Mouse (Mus musculus): ENCODE measurements around the gene Tmem45a.

Tmem45a gene

GRCm38 (mm10) chr16:56795481-56796139, 90.4 kb downstream of the Tmem45a start, which contains the start of gene Adgrg7:
Gene Adgrg7, minus strand, starts transcription at chr16:56795855.
- in situ Hi-C loops (cut with MboI, MseI) = no loop called here

GRCm38 (mm10) chr16:56794383-56795144, 91.4 kb downstream of the Tmem45a start:
- in situ Hi-C loops (cut with MboI, MseI) = no loop called here

- in situ Hi-C loops (cut with MboI, MseI) = no loop called here
Observed at GRCm38 (mm10) chr16:56793778-56794177, 92.2 kb downstream of the Tmem45a start.

- in situ Hi-C loops (cut with MboI, MseI) = loop anchor here (10.0 kb wide), 1 partner anchor 309 kb away; no protein-coding TSS in a partner anchor
Observed at GRCm38 (mm10) chr16:56785943-56786342, 100.0 kb downstream of the Tmem45a start.

- in situ Hi-C loops (cut with MboI, MseI) = no loop called here
Observed at GRCm38 (mm10) chr16:56771163-56772105, 114.5 kb downstream of the Tmem45a start.
